Mouse (Mus musculus) kidney, embryonic 16.5 days (tissue): ENCODE measurements around the gene Inhbe. TPM values are rescaled to one million over a fixed set of nuclear protein-coding genes. Genes with fewer than 3 reads are reported as not detected.
A peak's percentile ranks its signal among the peaks of the same experiment; 100 is the strongest.

Source experiments
- ATAC-seq: fragments of 200-750 bp; cut with Nextera tagmentation; 2 replicates; pipeline ENCODE4 v1.8.0; 2017; ENCODE audit warnings: moderate TSS enrichment; ENCODE audit not compliant: low FRiP score, low TSS enrichment
- H3K27ac ChIP-seq: fragments of 300-500 bp; sonication (generic); 2 replicates; pipeline ENCODE4 v1.5.1; 2014; ENCODE audit warnings: low read length
- H3K27me3 ChIP-seq: fragments of 300-500 bp; sonication (generic); 2 replicates; pipeline ENCODE4 v1.6.1; 2014; ENCODE audit warnings: low read length, control low read depth, mixed read lengths; ENCODE audit not compliant: insufficient read depth
- H3K36me3 ChIP-seq: fragments of 300-500 bp; sonication (generic); 2 replicates; pipeline ENCODE4 v1.6.1; 2014; ENCODE audit warnings: low read length, control low read depth, mixed read lengths; ENCODE audit not compliant: insufficient read depth
- H3K4me1 ChIP-seq: fragments of 300-500 bp; sonication (generic); 2 replicates; pipeline ENCODE4 v1.6.1; 2014; ENCODE audit warnings: low read length, control low read depth, mixed read lengths; ENCODE audit not compliant: insufficient read depth
- H3K4me2 ChIP-seq: fragments of 300-500 bp; sonication (generic); replicated peaks from 2 replicates; pipeline ENCODE4 v1.6.1; 2014; ENCODE audit warnings: low read depth, low read length
- H3K4me3 ChIP-seq: fragments of 300-500 bp; sonication (generic); 2 replicates; pipeline ENCODE4 v1.5.1; 2014; ENCODE audit warnings: mild to moderate bottlenecking, low read length
- H3K9ac ChIP-seq: fragments of 300-500 bp; sonication (generic); replicated peaks from 2 replicates; pipeline ENCODE4 v1.6.1; 2014; ENCODE audit warnings: low read length
- H3K9me3 ChIP-seq: fragments of 300-500 bp; sonication (generic); 2 replicates; pipeline ENCODE4 v1.6.1; 2016; ENCODE audit warnings: low read length, control low read depth
- WGBS: fragments of 180-500 bp; shearing (Covaris S2); extraction: QIAGEN DNeasy Blood & Tissue Kit; methylation state at CpG from one replicate; pipeline ENCODE4 v1.1.7; 2014; 5-methylcytosine and 5-hydroxymethylcytosine counted together
- polyA plus RNA-seq: library from polyadenylated mRNA; unstranded; fragments of >200 nt; fragmentation: Nextera tagmentation; extraction: Ambion mirVana; gene quantifications from 2 replicates; pipeline ENCODE4 v1.2.1, GENCODE M21; 2015

Inhbe gene
- polyA plus RNA-seq, 1 experiment from 2014 or later = not detected

DNA sequence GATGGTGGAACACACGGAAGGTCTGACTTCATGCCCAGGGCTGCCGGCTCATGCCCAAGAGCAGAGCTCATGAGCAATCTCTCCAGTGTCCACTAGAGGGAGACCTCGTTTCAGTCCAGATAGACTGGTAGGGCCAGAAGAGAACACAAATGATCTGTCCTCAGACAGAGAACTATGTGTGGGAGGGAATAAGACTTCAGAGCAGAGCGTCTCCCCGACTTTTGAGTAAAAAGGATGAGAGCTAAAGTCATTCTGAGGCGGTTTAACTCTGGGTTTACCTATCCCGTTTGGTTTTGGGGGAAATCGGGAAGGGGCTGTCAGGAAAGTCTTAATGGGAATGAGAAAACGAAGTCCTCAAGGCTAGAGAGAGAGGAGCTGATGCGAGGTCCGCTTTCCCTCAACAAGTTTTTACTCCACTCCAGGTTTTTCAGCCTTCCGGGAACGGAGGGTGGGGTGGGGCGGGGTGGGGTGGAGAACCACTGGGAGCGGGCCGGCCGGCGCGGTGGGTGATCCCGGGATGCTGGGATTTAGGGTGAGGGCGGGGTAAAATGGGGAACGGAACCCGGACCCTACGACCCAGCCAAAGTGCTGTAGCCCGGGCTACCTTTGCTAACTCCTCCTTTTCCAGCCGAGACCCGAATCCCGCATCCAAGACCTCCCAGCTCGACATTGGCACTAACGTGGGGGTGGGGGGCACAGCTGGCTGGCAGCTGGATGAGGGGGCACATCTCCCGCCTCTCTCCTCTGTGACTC is 15.1 kb downstream of the Inhbe start:
- H3K27me3 ChIP-seq = no peaks in the 10 kb centered on the region; the same call in 1 of the 2 replicates
- peak overlapping the region; percentile 71 for H3K9ac ChIP-seq
- ATAC-seq = peak; percentile 78
- H3K4me1 ChIP-seq = peaks cover 26% of the 10 kb centered on the region
- H3K4me2 ChIP-seq = peak overlapping the region; percentile 99
- peak overlapping the region; percentile 62 for H3K4me3 ChIP-seq
- peak overlapping the region; percentile 94 for H3K27ac ChIP-seq
- peaks cover 18% of the 10 kb centered on the region for H3K36me3 ChIP-seq
- H3K9me3 ChIP-seq = no peaks in the 10 kb centered on the region
- under 1% methylated on average over 31 of the region's 31 CpGs for WGBS

DNA sequence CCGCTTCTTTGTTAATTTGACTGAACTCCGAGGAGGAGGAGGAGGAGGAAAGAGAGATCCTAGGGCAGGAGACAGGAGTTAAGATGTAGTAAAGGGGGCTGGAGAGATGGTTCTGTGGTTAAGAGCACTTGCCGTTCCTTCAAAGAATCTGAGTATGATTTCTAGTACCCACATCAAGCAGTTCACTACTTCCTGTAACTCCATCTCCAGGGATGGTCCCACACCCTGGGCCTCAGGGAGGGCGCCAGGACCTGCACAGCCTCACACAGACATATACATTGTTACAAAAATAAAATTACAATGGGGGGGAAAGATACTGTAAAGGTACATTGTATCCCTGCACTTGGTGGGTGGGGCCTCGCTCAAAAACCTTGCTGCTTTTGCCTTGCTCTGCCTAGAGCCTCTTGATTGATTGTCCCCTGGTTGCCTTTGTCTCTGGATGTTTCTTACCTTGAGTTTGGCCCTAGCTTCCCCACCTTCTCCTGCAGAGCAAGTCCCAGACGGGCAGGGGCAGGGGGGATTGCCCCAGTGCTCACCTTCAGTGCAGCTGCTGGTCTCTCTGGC is 16.6 kb downstream of the Inhbe start:
- Histone ChIP-seq H3K4me2 (no peak overlapping the region), H3K9ac (no peak overlapping the region), H3K4me1 (peaks cover 26% of the 10 kb centered on the region), H3K27me3 (no peaks in the 10 kb centered on the region; the same call in 1 of the 2 replicates), H3K4me3 (no peak overlapping the region), H3K9me3 (no peaks in the 10 kb centered on the region), H3K27ac (no peak overlapping the region), H3K36me3 (peaks cover 19% of the 10 kb centered on the region)
- no peak for ATAC-seq
- WGBS = 85% methylated on average over 6 of the region's 6 CpGs

DNA sequence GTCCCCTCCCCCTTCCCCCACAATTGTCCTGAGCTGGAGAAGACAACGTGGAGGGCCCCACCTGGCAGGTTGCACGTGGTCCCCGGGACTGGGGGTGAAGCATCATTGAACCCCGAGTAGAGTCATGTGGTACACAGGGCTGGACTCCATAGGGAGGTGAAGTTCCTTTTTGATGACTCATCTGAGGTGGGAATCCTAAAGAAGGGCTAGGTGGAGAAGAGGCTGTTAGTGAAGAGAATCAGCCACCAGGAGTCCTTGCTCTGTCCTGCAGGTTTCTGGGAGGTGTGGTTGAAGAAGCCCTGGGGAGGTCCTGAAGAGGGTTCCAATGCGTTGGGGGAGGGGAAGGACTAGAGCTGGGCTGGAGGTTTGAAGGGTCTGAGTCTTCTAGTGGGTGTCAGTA is 17.3 kb downstream of the Inhbe start:
- Histone ChIP-seq H3K27me3 (no peaks in the 10 kb centered on the region; the same call in 1 of the 2 replicates), H3K9ac (no peak overlapping the region), H3K4me1 (peaks cover 19% of the 10 kb centered on the region), H3K4me2 (no peak overlapping the region), H3K36me3 (peaks cover 24% of the 10 kb centered on the region), H3K27ac (no peak overlapping the region), H3K9me3 (no peaks in the 10 kb centered on the region), H3K4me3 (no peak overlapping the region)
- no peak for ATAC-seq
- WGBS = 63% methylated on average over 5 of the region's 5 CpGs

DNA sequence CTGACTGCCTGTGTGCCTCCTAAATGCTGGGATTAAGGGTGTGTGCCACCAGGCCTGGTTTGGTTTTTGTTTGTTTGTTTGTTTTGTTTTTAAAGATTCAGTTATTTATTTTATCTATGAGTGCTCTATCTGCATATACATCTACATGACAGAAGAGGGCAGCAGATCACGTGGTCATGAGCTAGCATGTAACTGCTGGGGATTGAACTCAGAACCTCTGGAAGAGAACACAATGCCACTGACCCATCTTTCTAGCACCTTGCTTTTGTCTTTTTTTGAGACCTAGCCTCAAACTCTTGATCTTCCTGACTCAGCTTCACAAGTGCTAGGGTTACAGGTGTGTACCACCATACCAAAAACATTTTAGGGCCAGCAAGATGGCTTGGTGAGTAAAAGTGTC is 18.9 kb downstream of the Inhbe start:
- WGBS = 68% methylated on average over 1 of the region's 1 CpGs
- Histone ChIP-seq H3K9ac (no peak overlapping the region), H3K4me1 (peaks cover 10% of the 10 kb centered on the region), H3K36me3 (peaks cover 35% of the 10 kb centered on the region), H3K4me2 (no peak overlapping the region), H3K27me3 (no peaks in the 10 kb centered on the region; the same call in 1 of the 2 replicates), H3K9me3 (no peaks in the 10 kb centered on the region), H3K27ac (no peak overlapping the region), H3K4me3 (no peak overlapping the region)
- ATAC-seq = no peak

DNA sequence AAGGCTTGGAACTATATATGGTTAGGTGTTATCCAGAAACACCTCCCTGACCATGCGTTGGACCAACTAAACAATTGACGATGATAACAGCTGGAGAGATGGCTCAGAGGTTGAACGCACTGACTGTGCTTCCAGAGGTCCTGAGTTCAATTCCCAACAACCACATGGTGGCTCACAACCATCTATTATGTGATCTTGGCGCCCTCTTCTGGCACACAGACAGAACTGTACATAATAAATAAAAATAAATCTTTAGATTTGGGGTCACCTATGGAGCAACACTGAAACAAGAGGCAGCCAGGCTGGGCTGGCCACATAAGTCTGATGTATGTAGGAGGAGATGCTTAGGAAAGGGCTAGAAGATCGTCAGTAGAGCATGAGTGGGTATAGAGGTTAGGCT is 21.1 kb downstream of the Inhbe start:
- Histone ChIP-seq H3K27me3 (peaks cover 11% of the 10 kb centered on the region), H3K27ac (no peak overlapping the region), H3K9me3 (no peaks in the 10 kb centered on the region), H3K4me1 (no peaks in the 10 kb centered on the region), H3K9ac (no peak overlapping the region), H3K4me2 (no peak overlapping the region), H3K36me3 (peaks cover 37% of the 10 kb centered on the region), H3K4me3 (no peak overlapping the region)
- ATAC-seq = no peak
- WGBS = 72% methylated on average over 5 of the region's 5 CpGs

DNA sequence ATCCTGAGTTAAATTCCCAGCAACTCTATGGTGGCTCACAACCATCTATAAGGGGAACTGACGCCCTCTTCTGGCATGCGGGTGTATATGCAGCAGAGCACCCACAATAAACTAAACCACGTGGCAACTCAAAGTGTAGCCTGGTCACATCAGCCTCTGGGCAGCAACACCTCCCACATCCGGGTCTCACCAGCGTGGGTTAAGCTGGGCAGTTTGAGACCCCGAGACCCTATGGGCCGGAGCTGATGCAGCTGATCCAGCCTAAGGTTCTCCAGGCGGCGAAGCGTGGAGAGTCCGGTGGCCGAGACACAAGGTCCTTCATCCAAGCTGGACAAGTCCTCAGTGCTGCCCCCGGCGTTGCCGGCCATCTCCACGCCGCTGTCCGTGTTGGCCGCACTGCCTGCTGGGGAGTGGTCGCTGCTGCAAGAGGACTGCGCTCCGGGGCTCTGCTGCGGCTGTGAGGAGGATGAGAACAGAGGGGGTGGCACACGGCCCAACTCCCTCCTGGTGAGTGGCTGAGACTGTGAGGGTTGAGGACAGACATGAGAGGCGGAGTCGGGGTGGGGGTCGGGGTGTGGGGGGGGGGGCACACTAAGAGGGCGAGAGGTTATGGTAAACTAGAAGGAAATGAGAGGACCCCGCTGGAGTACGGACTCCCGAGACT is 21.9 kb downstream of the Inhbe start:
- peak overlapping the region; percentile 12 for H3K4me3 ChIP-seq
- peaks cover 19% of the 10 kb centered on the region for H3K27me3 ChIP-seq
- H3K9me3 ChIP-seq = no peaks in the 10 kb centered on the region
- peak overlapping the region; percentile 17 for H3K4me2 ChIP-seq
- no peak for ATAC-seq
- no peak overlapping the region for H3K9ac ChIP-seq
- H3K27ac ChIP-seq = no peak overlapping the region
- peaks cover 37% of the 10 kb centered on the region for H3K36me3 ChIP-seq
- WGBS = 35% methylated on average over 29 of the region's 31 CpGs
- no peaks in the 10 kb centered on the region for H3K4me1 ChIP-seq

DNA sequence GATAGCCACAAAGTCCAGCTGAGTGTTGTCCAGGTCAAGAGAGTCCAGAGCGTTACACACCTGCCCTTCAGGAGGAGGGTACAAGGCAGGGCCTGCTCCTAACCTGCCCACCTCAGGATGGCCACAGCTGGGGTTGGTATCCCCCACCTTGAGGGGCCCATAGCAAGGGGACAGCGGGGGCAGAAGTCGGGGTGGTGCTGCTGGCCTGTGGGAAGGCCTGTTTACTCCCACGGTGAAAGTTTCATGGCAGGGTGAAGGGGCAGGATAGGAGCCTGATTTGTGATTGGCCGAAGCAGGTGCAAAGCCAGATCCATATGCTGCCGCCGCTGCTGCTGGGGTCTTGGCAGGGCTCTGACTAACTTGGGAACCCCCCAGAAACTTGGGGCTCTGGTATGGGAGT is 24.0 kb downstream of the Inhbe start:
- Histone ChIP-seq H3K9me3 (0 out of 2 replicates have a peak, but pooled peaks cover 4% of the 10 kb centered on the region), H3K27ac (no peak overlapping the region), H3K36me3 (peaks cover 23% of the 10 kb centered on the region; the same call in 1 of the 2 replicates), H3K4me3 (no peak overlapping the region), H3K27me3 (peaks cover 40% of the 10 kb centered on the region), H3K9ac (no peak overlapping the region), H3K4me1 (peaks cover 17% of the 10 kb centered on the region), H3K4me2 (no peak overlapping the region)
- WGBS = 73% methylated on average over 7 of the region's 7 CpGs
- ATAC-seq = no peak

DNA sequence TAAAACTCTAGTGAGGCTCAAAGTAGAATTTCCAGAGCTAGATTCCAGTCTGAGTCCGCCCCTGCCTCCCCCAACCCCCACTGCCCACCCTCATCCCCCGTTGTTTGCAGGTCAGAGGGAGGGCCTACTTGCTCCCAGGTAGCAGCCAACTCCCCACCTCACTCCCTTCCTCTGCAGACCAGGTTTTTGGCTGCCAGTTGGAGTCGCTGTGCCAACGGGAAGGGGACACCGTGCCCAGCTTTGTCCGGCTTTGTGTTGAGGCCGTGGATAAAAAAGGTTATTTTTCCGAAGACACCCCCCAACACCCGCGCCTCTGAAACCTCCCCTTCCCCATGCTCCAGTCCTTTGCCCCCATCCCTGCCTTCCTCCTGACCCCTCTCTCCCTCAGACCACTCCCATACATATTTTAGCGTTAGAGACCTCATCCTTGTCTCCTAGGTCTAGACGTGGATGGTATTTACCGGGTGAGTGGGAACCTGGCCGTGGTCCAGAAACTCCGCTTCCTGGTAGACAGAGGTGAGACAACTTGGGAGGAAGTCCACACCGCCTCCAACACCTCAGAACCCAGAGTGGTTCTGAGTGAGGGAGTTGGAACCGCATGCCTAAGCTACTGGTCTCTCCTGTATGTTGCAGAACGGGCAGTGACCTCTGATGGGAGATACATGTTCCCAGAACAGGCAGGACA is 26.6 kb downstream of the Inhbe start:
- H3K9ac ChIP-seq = no peak overlapping the region
- H3K4me3 ChIP-seq = no peak overlapping the region
- peaks cover 17% of the 10 kb centered on the region for H3K4me1 ChIP-seq
- H3K9me3 ChIP-seq = 0 out of 2 replicates have a peak, but pooled peaks cover 4% of the 10 kb centered on the region
- no peak overlapping the region for H3K27ac ChIP-seq
- 56% methylated on average over 18 of the region's 18 CpGs for WGBS
- no peak overlapping the region for H3K4me2 ChIP-seq
- peaks cover 18% of the 10 kb centered on the region; the same call in 1 of the 2 replicates for H3K36me3 ChIP-seq
- ATAC-seq = no peak
- peaks cover 52% of the 10 kb centered on the region for H3K27me3 ChIP-seq

DNA sequence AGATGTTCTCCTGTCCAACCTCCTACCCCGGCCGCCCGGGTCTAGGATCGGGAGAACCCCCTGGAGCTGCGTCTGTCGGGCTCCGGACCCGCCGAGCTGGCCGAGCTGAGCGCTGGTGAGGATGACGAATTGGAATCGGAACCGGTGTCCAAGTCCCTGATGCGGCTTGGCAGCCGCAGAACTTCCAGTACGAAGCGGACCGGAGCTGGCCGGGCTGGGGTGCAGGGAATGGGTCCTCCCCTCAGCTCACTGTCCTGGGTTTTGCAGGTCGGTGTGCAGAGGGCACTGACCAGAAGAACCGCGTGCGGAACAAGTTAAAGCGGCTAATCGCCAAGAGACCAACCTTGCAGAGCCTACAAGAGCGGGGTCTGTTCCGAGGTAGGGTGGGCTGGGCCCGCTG is 27.4 kb downstream of the Inhbe start:
- peaks cover 17% of the 10 kb centered on the region for H3K4me1 ChIP-seq
- H3K27me3 ChIP-seq = peaks cover 52% of the 10 kb centered on the region
- H3K27ac ChIP-seq = no peak overlapping the region
- H3K9ac ChIP-seq = peak overlapping the region; percentile 64
- 0 out of 2 replicates have a peak, but pooled peaks cover 4% of the 10 kb centered on the region for H3K9me3 ChIP-seq
- H3K4me2 ChIP-seq = peak overlapping the region; percentile 94
- no peak for ATAC-seq
- WGBS = 8% methylated on average over 29 of the region's 29 CpGs
- peaks cover 12% of the 10 kb centered on the region; the same call in 1 of the 2 replicates for H3K36me3 ChIP-seq
- peak overlapping the region; percentile 56 for H3K4me3 ChIP-seq
